Mouse (Mus musculus) kidney, adult 8-10 months (tissue): ENCODE results near the gene Phactr3.

Experiments
- DNase-seq, 2 experiments: peaks; one replicate each; pipeline ENCODE4 v3.0.0; 2022

The Phactr3 gene

GRCm38 (mm10) chr2:178196038-178196437 lies 77.3 kb downstream of the Phactr3 start:
- no peak for DNase-seq

- no peak for DNase-seq
These were observed 78.8 kb downstream of the Phactr3 start for GRCm38 (mm10) chr2:178197542-178197941.

GRCm38 (mm10) chr2:178204455-178204854 lies 85.7 kb downstream of the Phactr3 start:
- DNase-seq, result no peak

GRCm38 (mm10) chr2:178208186-178208600 lies 89.4 kb downstream of the Phactr3 start:
- no peak for DNase-seq

- DNase-seq, result no peak
These were observed 95.1 kb downstream of the Phactr3 start for GRCm38 (mm10) chr2:178213826-178214225.

GRCm38 (mm10) chr2:178214531-178214930 lies 95.8 kb downstream of the Phactr3 start:
- DNase-seq, result no peak

- no peak for DNase-seq
These were observed 99.7 kb downstream of the Phactr3 start for GRCm38 (mm10) chr2:178218461-178218860.

GRCm38 (mm10) chr2:178219454-178220147 lies 100.8 kb downstream of the Phactr3 start:
- no peak for DNase-seq

GRCm38 (mm10) chr2:178220148-178220717 lies 101.5 kb downstream of the Phactr3 start:
- no peak for DNase-seq

- DNase-seq, result no peak
These were observed 102.2 kb downstream of the Phactr3 start for GRCm38 (mm10) chr2:178221003-178221402.

GRCm38 (mm10) chr2:178229231-178229630 lies 110.5 kb downstream of the Phactr3 start:
- no peak for DNase-seq

GRCm38 (mm10) chr2:178233487-178233886 lies 114.7 kb downstream of the Phactr3 start:
- DNase-seq, result no peak

GRCm38 (mm10) chr2:178237056-178237455 lies 118.3 kb downstream of the Phactr3 start:
- DNase-seq, result no peak

GRCm38 (mm10) chr2:178238503-178238902 lies 119.7 kb downstream of the Phactr3 start:
- no peak for DNase-seq

- no peak for DNase-seq
These were observed 122.1 kb downstream of the Phactr3 start for GRCm38 (mm10) chr2:178240886-178241285.

- no peak for DNase-seq
These were observed 122.6 kb downstream of the Phactr3 start for GRCm38 (mm10) chr2:178241374-178241773.

- no peak for DNase-seq
These were observed 124.2 kb downstream of the Phactr3 start for GRCm38 (mm10) chr2:178242996-178243395.

- no peak for DNase-seq
These were observed 126.1 kb downstream of the Phactr3 start for GRCm38 (mm10) chr2:178244866-178245265.

- no peak for DNase-seq
These were observed 127.1 kb downstream of the Phactr3 start for GRCm38 (mm10) chr2:178245841-178246240.

GRCm38 (mm10) chr2:178246767-178247166 lies 128.0 kb downstream of the Phactr3 start:
- no peak for DNase-seq

GRCm38 (mm10) chr2:178247274-178247673 lies 128.5 kb downstream of the Phactr3 start:
- no peak for DNase-seq

GRCm38 (mm10) chr2:178257117-178257825 lies 138.5 kb downstream of the Phactr3 start:
- DNase-seq, result no peak

- no peak for DNase-seq
These were observed 139.3 kb downstream of the Phactr3 start for GRCm38 (mm10) chr2:178257986-178258555.

- DNase-seq, result no peak
These were observed 144.3 kb downstream of the Phactr3 start for GRCm38 (mm10) chr2:178263055-178263454.
